Mouse (Mus musculus): ENCODE measurements around the gene Ttc7. TPM values are rescaled to one million over a fixed set of nuclear protein-coding genes. Genes with fewer than 3 reads are reported as not detected.

The Ttc7 gene
- total RNA-seq, 2 experiments from 2014 or later = 10.0 to 11.9 TPM

- no peak for DNase-seq (ENCODE audit: low spot score in 2 of 2)
These were observed 51.5 kb downstream of the Ttc7 start for GRCm38 (mm10) chr17:87334162-87334561.

- DNase-seq (ENCODE audit: low spot score in 2 of 2) = peak in 1 of 2 experiments; percentile 60
These were observed 52.5 kb downstream of the Ttc7 start for GRCm38 (mm10) chr17:87335152-87335551.

- DNase-seq (ENCODE audit: low spot score in 2 of 2) = no peak
These were observed 53.0 kb downstream of the Ttc7 start for GRCm38 (mm10) chr17:87335727-87336126.

- no peak for DNase-seq (ENCODE audit: low spot score in 2 of 2)
These were observed 54.2 kb downstream of the Ttc7 start for GRCm38 (mm10) chr17:87336910-87337309.

- no peak for DNase-seq (ENCODE audit: low spot score in 2 of 2)
These were observed 55.0 kb downstream of the Ttc7 start for GRCm38 (mm10) chr17:87337683-87338082.

- no peak for DNase-seq (ENCODE audit: low spot score in 2 of 2)
These were observed 56.4 kb downstream of the Ttc7 start for GRCm38 (mm10) chr17:87339122-87339521.

- DNase-seq (ENCODE audit: low spot score in 2 of 2) = no peak
These were observed 60.5 kb downstream of the Ttc7 start for GRCm38 (mm10) chr17:87343060-87343703.

GRCm38 (mm10) chr17:87344441-87345251, 62.0 kb downstream of the Ttc7 start:
- no peak for DNase-seq (ENCODE audit: low spot score in 2 of 2)

- no peak for DNase-seq (ENCODE audit: low spot score in 2 of 2)
These were observed 62.5 kb downstream of the Ttc7 start for GRCm38 (mm10) chr17:87345252-87345593.

GRCm38 (mm10) chr17:87348353-87348752, 65.7 kb downstream of the Ttc7 start:
- no peak for DNase-seq (ENCODE audit: low spot score in 2 of 2)

GRCm38 (mm10) chr17:87349069-87349468, 66.4 kb downstream of the Ttc7 start:
- DNase-seq (ENCODE audit: low spot score in 2 of 2) = no peak

- no peak for DNase-seq (ENCODE audit: low spot score in 2 of 2)
These were observed 66.9 kb downstream of the Ttc7 start for GRCm38 (mm10) chr17:87349575-87349974.

GRCm38 (mm10) chr17:87350471-87351240, 68.0 kb downstream of the Ttc7 start:
- DNase-seq (ENCODE audit: low spot score in 2 of 2) = no peak

- DNase-seq (ENCODE audit: low spot score in 2 of 2) = no peak
These were observed 68.8 kb downstream of the Ttc7 start for GRCm38 (mm10) chr17:87351241-87352105.

GRCm38 (mm10) chr17:87352106-87352897, 69.6 kb downstream of the Ttc7 start:
- no peak for DNase-seq (ENCODE audit: low spot score in 2 of 2)

GRCm38 (mm10) chr17:87352898-87353225, 70.2 kb downstream of the Ttc7 start:
- no peak for DNase-seq (ENCODE audit: low spot score in 2 of 2)

GRCm38 (mm10) chr17:87353745-87354320, 71.1 kb downstream of the Ttc7 start:
- DNase-seq (ENCODE audit: low spot score in 2 of 2) = no peak

GRCm38 (mm10) chr17:87355456-87355855, 72.8 kb downstream of the Ttc7 start:
- no peak for DNase-seq (ENCODE audit: low spot score in 2 of 2)

GRCm38 (mm10) chr17:87356261-87356660, 73.6 kb downstream of the Ttc7 start:
- DNase-seq (ENCODE audit: low spot score in 2 of 2) = no peak

GRCm38 (mm10) chr17:87357506-87357905, 74.8 kb downstream of the Ttc7 start:
- no peak for DNase-seq (ENCODE audit: low spot score in 2 of 2)
